Mouse (Mus musculus) heart, adult 11 months (tissue): ENCODE results near the gene Aqp9.

Experiments
- DNase-seq: peaks from one replicate; pipeline ENCODE4 v3.0.0; 2022

The Aqp9 gene

DNA sequence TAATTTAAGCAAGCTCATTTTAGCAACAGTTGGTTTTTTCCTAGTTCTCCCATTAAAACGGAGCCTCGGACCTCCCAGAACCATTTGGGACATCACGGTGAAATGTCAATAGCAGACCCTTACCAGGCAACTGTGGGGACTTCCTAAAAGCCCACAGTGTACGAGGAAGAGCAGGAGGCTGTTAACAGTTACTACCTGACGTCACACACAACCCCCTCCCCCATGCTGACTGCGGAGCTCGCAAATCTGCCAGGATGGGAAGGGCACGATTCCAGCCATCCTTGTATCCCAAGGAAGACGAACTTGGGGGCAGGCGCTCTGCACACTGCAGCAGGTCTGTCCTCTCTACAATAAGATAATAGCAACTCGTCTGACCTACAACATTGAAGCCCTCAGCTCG, at the start of gene Aqp9:
Gene Aqp9 (minus strand): TSS at position 172 of the 400 bp plus-strand sequence.
- DNase-seq: peak; percentile 59

DNA sequence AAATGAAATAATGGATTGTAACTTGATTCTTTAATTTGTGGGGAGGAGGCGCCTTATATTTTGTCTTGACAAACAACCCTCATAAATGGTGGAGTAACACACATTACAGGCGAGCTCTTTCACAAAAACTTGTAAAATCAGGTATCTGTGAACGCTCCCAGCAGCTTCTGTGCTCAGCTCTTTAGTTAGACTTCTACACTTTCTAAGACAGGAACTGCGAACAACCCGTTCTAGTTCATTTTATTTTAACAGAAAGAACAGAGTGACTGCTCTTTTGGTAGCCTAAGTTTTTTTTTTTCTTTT, 49.3 kb upstream of the Aqp9 start:
- DNase-seq: peak; percentile 42

DNA sequence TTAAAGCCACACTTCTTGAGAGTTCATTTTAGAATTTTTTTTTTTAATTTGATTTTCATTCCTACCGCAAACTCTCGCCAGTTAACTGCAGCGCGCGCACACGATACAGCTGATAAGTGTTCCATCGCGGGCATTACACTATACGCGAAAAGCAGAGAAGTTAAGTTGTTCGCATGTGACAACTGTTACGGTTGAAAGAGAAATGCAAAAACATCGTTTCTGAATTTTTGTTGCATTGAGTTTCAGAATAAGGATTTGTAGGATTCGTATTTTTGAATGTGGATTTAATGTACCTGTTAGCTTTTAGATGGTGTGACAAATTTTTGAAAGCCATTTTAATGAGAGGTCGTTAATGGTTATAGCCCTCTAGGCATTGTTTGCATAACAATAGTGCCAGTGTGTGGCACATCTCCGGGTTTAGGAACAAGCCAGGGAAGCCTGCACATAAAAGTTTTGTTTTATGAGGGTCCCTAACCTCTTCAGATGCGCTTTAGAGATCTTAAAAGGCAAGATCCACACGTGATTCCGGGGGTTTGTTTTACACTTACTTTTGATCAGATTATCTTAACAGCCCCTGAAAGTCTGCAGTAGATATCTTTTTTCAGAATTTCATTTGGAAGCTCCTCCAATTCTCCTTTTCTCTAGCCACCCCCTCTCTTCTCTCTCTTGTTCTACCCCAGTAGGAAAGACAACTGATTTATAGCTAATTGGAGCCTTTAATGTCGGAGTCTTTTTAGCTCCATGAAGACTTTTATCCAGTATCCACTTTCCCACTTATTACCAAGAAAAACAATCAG, 48.7 kb upstream of the Aqp9 start:
- peak; percentile 45 for DNase-seq

DNA sequence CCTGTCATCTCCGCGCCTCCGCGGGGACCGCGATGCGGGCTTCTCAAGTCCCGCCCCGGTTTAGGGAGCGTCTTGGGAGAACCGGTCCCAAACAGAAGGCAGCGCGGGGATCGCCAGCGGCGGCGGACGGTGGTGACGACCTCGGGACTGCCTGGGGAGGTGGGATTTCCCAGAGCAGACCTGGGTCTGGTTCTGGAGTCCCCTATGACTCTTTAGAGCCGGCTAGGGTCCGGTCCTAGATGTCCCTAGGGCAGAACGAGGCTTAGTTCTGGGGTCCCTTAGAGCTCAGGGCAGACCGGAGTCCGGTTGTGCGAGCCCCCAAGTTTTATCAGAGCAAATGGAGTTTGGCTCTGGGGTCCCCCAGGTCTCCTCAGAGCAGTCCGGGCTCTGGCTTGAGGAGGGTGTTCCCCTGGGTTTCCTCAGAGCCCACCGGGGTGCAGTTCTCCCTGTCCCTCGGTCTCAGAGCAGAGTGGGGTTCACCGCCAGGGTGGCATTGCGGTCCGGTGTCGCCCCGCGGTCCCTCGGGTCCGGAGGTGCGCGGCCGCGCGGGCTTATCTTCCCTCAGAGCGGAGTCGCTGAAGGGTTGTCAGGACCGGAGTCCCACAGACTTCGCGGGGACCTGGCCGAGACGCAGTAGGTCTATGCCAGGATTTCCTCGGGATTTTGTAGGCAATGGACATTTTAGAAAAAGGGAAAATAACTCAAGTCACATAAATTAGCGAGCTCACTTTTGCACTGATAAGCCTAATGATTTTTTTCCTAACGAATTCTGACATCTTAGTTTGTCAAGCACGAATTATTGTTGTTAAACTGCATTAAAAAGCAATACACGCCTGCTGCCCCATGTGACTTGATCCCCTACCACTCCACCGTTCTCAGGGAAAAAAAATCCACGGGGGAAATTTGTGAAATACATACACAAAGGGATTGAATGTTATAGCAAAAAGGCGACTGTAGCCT, 47.8 kb upstream of the Aqp9 start:
- DNase-seq: peak; percentile 91

DNA sequence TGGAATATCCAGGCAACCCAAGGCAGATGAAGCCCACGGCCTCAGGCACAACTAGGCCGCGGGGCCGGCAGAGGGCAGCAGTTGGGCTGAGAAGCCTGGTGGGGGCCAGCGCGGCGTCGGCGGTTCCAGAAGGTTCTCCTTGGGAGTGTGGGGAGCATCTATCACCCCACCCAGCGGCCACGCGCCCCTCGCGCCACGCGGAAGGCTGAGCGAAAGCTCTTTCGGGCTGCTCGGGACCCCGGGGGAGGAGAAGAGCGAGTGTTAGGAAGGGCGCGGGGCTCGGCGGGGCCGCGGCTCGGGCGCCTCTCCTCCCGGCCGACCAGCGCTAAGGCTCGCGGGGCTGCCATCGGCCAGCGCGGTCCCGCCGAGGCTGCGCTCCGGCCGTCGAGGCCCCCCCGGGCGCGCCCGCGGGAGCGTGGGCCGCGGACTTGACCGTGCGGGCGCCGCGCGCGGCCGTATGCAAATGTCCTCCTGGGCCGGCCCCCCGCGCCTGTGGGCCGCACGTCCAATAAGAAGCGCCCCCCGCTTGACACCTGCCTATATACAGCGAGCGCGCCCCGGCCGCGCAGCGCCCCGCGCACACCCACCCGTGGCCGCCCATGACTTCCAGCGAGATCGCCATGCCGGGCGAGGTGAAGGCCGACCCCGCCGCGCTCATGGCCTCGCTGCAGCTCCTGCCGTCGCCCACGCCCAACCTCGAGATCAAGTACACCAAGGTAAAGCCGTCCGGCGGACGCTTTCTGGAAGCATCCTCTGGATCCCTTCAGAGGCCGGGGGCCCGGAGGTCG, 47.0 kb upstream of the Aqp9 start, which contains the start of gene Aldh1a2:
Gene Aldh1a2 (plus strand): TSS at position 542 of the 788 bp plus-strand sequence.
- peak; percentile 97 for DNase-seq

DNA sequence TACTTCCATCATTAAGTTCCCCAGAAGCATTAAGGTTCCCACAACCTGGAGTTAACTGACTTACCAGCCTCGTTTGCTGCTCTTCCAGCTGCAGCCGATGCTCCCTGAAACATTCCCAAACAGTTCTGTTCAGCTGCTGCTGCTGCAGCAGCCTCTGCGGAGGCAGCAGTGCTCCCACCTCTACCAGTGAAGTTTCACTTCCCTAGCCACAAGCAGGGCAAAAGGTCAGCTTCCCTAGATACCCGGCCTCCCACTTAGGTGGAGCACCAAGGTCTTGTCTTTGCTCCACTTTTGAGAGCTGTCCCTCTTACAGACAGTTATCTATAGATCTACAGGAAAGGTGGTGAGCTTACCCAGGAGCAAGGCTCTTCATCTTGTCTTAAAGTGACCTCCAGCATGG, 45.2 kb upstream of the Aqp9 start:
- peak; percentile 89 for DNase-seq

DNA sequence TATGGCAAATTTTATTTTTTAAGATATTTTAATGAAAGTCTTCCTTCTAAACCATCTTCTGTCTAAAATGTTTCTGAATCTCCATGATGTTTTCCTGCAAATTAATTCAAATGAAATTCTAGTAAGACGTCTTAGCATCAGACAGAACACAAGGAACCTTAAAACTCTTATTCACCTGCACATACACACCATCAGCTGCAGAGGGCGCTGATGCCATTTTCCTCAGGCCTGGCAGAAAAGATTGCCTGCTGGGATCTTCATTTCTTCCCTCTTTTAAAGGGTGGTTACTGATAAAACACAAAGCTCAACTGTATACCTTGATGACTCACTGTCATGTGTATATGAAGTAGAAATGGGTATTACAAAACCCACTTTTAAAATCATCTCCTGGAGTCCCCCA, 42.4 kb upstream of the Aqp9 start:
- peak; percentile 70 for DNase-seq

DNA sequence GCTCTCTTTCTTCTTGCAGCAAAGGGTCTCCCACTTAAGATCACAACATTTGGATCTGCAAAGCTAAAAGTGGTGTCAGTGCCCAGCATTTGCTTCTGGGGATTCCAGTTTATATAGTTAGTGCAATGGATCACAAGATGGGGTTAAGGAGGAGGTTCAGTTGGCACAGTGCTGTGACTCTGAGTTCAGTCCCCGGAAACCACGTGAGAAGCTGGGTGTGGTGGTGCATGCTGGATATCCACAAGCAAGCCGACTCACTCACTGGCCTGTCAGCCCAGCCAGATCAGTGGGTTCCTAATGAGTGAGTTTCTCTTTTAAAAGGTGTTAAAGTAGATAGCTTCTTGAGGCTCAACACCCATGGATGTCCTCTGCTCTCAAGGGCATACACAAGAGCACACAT, 40.8 kb upstream of the Aqp9 start:
- peak; percentile 75 for DNase-seq

DNA sequence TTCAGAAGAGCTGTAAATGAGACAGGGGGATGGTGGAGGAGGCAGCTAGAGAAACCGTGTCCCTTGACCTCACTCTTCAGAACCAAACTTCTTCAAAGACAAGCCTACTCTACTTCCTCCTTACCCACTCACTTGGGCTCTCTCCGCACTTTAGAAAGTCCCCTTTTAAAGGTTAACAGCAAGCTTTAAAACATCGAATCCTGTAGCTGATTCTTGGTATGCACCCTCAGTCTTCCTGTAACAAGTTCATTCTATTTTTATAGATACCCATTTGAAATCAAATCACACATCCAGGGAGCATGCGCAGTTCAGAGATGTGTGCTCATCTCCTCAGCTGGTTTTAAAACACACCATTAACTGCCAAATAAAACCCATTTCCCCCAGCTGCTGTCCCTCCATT, 33.8 kb upstream of the Aqp9 start:
- DNase-seq: no peak

DNA sequence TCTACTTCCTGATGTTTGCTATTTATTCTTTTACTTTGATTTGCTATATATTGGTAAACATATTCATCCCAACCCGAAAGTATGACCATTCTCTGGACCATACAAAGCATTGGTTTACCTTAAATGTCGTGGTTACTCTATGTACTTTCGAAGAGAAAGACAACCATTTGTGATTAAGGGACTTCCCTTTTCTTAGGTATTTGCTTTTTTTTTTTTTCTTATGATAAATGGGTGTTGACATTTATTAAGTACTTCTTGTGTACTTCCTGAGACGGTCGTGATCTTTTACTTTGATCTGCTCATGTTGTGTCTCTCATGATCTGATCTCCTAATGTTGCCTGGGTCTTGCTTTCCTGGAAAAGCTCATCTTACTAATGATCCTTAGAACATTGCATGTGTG, 30.3 kb upstream of the Aqp9 start:
- no peak for DNase-seq

DNA sequence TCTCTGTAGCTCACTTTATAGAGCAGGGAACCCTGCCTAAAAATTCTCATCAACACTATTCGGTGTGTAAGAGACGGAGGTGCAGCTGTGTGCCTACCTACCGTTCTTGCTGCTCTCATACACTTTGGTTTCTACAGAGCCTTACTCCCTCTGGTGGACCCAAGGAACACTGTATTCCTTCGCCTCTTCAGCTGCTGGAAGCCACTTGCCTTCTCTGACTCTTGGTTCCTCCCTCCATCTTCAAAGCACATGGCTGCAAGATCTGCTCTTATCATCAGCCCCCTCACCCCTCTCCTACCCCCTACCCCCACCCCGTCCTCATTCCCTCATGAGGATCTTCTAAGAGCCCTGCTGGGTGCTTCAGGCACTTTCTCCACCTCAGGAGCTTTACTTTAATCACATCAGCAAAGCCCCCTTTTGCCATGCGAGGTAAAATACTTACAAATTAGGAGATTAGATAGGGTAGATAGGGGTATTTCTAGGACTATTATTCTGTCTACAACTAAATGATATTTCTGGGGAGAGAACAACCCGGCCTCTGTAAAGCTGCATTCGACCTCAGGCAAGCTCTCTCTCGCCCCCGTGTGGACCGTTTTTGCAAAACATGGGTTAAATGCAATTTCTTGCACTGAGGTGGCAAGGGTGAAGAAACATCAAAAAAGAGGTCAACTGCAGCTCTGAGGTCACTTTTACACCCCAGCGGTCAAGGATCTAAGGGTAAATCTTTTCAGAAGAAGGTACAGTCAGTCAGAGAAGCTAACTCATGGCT, 20.3 kb upstream of the Aqp9 start:
- DNase-seq: peak; percentile 89

DNA sequence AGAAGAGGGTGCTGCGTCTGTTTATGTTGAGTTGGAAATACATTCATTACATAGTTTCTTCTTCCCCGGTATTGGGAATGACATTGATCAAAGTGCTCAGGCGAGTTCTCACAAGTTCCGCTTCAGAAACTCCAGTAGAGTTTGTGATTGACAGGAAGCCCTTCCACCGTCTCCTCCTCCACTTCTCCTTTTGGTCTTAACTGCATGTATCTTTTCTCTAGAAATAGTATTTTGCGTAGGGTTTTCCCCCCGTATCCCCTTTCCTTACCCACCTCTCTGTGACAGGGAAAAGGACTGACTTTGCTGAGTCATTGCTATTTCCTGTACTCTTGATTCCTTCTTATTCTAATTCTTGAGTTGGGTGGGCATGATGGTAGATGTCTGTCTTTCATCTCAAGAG, 18.9 kb upstream of the Aqp9 start:
- peak; percentile 23 for DNase-seq

DNA sequence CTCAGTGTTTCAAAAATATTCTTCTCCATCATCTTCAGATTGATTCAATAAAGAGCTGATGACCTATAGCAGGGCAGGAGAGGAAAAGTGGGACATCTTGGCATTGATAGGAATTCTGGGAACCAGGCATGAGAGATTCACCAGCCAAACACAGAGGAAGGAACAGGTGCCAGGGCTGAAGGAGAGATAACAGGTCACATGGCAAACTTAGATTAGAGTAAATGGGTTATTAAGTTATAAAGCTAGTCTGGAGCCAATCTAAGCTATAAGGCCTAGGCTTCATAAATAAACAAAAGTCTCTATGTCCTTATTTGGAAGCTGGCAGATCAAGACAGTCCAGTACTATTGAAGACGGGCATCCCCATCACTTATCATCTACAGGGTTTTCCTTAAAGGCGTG, 17.3 kb upstream of the Aqp9 start:
- no peak for DNase-seq

DNA sequence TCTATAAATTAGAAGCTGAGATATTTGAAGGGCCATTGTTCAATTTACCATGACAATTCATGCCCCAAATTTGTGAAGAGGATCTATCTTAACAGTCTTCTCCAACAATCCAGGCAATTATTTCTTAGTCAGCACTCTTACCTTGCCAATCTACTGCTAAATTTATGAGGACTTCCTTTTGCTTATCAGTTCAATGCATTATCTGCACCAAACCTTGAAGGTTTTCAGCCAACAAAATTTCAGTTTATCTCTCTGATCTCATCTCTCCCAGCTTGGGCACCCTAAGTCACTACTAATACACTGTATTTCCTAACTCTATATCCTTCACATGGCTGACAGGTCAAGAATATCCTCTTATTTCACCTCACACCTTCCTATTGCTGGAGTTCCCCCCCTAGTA, 16.8 kb upstream of the Aqp9 start:
- no peak for DNase-seq

DNA sequence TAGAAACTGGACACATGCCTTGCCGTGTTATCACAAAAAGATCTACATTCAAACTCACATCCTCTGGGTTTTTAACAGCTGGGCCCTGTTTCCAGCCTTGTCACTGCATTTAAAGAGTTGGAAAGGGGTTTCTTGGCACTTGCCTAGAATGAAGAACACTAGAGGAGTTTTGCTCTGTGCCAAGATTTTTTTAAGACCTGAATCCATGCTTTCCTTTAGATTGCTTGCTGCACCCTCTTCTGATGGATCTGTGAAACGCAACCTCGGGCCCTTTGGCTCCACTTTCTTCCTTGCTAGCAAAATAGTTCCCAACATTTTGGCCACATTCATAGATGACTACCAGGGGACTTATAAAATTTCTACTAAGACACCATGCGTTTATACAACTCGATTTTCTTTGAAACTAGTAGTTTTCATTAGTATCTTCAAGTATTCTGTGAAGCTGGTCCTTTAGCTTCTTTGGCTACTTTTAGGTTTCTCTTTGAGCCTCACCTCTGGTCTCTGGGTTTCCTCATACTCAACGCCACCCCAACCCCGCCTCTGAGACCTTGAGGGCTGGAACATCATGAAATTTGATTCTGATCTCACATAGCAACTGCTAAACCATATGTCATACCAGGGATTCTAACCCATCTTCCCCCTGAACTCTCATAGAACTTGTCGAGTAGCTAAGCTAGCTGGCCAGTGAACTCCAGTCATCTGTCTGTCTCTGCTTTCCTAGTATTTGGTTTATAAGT, 11.7 kb upstream of the Aqp9 start:
- DNase-seq: peak; percentile 44

DNA sequence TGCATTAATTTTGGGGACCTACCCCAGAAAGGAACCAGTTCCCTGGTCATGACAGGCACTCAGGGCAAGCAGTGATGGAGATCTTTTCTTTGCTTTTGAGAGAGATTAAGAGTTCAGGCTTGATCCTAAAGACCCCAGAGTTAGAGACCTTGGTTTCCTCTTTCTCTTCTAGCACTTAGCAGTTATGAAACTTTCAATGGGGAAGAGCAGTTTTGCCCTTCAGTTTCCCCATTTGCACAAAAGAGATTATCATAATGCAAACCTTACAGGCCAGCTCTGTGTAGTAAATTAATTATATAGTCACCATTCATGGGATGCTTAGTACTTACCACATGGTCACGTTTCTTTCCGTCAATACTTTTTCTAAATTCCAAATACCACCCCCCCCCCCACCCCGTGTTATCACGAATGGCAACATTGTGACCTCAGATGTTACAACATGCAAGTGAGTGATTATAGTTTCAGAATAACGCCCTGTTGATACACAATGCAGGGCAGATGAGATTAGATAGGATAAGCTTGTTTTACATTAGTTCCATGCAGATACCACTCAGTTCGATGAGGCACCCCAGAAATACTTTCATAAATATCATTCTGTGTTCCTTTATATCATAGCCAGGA, 10.9 kb upstream of the Aqp9 start:
- no peak for DNase-seq

DNA sequence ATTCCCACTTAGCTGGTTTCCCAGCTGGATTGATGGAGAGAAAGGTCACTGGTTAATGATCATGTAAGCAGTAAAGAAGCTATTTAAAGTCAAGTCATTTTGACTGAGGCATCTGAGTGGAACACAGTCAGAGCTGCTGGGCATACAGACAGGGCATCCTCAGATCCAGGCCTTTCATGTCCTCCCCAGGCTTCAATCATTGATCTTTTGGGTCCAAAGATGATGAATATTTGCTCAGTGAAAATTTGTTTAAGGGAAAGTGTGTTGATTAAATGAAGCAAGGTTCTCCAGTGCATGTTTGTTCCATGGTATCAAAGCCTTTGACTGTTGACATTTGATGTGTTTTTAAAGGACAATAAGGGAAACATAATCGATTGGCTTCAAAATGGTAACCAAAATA, 7.2 kb upstream of the Aqp9 start:
- DNase-seq: peak; percentile 14

DNA sequence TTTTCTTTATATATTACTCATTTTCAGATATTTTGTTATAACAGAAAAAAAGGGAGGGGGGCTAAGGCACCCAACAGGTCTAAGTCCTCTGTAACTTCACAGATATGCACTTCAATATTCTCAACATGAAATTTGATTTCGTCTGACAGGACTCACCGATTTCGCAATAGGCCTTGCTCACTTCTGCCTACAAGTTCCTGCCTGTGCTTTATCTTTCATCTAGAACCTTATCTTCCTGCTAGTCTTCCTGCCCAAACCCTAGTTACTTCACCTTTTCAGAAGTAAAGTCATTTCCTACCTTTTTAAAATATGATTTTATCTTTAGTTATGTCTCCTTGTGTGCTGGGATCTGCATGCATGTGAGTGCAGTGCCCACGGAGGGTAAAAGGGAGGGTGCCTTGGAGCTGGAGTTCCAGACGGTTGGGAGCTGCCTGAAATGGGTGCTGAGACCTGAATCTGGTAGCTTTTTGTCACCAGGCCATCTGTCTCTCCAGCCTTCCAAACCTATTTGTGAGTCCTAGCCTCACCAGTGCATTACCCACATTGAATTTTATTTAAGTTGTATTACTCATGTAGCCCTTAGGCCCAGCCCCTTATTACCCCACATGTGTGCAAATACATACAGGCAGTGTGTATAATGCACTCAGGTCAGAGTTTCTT, 6.0 kb upstream of the Aqp9 start:
- peak; percentile 61 for DNase-seq

DNA sequence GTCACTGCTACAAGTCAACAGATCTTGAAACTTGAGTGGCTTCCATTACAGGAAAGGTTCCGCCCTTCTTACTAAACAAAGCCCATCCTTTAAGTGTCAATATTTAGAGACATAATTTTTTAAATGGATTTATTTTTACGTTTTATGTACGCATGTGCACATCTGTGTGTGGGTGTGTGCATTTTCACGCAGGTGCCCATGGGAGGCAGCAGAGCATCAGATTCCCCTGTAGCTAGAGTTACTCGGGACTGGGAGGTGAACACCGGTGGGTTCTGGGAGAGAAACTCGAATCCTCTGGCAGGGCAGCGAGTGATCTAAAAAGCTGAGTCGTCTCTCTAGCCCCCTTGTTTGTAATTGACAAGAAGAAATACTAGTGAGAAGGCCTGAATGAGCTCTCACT, 5.1 kb upstream of the Aqp9 start:
- peak; percentile 34 for DNase-seq

DNA sequence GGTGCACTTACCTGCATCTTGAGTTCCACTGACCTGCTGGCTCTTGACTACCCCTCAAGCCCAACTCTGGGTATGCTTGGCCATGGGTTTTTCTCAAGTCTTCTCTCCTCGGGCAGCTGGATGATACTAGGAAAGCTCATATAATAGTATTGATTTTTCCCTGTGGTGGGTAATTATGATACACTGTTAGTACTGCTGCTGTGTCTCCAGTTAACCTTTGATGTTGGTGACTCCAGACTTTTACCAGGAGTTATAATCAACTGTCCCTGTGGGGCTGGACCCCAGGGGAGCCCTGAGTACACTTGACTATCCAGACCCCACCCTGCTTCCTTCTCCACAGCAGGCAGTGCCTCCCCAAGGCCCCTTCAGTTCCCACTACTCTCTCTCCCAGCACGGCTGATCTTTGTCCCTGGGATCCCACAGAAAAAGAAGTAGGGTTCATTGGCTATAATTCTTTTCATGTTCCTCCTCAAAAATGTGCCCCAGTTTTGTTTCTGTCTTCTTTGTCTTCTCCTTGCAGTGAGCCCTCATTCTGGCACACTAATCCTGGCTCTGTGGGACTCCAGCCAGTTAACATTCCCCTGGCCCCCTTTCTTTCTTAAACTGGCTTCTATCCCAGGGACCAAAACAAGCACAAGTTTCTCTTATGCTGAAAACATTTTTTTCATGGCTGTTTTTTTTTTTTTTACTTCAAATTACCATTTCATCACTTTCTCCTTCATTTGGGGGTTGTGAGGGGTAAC, 838 bp downstream of the Aqp9 start:
- DNase-seq: peak; percentile 76
